Mouse (Mus musculus): ENCODE measurements around the gene Mab21l3.

Gene Mab21l3

DNA sequence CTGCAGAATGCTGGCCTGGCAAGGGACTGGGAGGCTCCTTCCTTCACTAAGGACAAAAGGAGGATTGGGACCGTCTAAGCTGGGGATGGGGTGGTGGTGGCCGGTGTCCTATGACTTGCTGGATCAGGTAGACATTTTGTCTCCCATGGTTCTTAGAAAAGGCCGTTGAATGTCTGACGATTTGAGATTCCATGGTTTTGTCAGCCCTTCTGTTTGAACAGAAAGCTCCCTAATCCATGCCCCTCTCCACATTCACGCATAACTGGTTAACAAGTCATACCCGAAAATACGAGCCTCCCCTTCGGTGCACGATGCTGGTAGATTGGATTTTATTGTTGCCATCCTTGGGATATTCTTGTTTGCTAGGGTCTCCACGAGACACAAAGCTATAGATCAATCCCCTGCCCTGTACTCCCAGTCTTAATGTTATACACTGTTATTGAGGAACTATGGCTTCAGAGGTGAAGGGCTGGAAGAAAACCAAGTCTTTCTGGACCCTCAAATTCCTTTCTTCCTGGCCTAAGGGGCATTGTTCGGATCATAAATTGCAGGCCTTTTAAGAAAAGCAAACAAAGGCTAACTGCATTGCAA is 43.7 kb downstream of the Mab21l3 start:
- in situ Hi-C loops (cut with MboI; ENCODE audit: unreplicated experiment in 2 of 2): loop anchor here in 1 of 2 experiments (25.0 kb wide), 2 partner anchors 493 to 1593 kb away; no protein-coding TSS in a partner anchor

DNA sequence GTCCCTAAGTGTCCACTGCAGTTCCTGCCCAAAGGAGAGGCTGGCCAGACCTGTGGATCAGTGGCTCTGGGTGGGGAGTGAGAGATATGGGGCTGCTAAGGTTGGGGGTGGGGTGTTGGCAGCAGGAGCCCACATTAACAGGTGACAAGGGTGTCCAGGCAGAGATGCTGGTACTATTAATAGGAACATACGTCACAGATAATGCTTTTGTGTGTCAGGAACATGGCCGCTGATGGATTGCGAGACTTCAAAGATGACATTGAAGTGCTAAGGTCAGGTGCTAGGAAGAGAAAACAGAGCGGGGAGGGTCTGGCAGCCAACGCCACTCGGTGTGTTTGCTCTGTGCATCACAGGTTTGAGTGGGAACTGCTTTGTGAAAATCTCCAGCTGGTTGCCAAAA is 44.4 kb downstream of the Mab21l3 start:
- in situ Hi-C loops (cut with MboI; ENCODE audit: unreplicated experiment in 2 of 2): loop anchor here in 1 of 2 experiments (25.0 kb wide), 2 partner anchors 492 to 1592 kb away; no protein-coding TSS in a partner anchor

DNA sequence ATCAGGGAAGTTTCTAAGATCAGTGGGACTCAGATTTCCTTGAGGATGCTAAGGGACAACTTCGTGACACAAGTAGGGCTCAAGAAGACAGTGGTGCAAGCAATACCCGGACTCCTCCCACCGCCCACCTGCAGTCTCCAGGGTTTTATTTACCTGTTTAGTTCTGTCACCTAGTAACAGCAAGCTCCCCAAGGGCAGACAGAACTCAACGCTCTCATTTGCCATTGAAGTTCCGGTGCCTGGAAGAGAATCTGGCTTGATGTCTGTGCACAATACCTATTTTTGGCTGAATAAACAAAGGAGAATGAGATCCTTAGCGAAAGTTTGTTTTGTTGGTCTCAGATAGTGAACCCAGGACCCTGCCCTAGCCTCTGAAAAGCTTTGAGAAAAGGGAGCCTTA is 45.0 kb downstream of the Mab21l3 start:
- in situ Hi-C loops (cut with MboI; ENCODE audit: unreplicated experiment in 2 of 2): loop anchor here in 1 of 2 experiments (25.0 kb wide), 2 partner anchors 491 to 1591 kb away; no protein-coding TSS in a partner anchor

DNA sequence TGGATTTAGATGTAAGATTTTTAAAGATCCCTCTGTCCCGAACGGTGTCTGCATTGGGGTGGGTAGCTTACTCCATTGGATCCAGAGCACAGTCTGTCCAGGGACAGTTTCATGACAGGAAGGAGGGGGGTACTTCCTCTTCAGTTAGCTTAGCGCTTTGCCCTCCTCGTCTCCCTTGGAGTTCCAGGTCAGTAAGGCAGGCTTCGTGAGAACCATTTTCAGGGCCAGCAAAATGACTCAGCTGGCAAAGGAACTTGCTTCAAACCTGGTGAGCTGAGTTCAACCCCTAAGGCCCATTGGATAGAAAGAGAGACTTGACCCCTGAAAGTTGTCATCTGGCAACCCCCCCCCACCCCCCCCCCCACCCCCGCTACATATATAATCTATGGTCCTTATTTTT is 46.0 kb downstream of the Mab21l3 start:
- in situ Hi-C loops (cut with MboI; ENCODE audit: unreplicated experiment in 2 of 2): loop anchor here in 1 of 2 experiments (25.0 kb wide), 2 partner anchors 490 to 1590 kb away; no protein-coding TSS in a partner anchor

DNA sequence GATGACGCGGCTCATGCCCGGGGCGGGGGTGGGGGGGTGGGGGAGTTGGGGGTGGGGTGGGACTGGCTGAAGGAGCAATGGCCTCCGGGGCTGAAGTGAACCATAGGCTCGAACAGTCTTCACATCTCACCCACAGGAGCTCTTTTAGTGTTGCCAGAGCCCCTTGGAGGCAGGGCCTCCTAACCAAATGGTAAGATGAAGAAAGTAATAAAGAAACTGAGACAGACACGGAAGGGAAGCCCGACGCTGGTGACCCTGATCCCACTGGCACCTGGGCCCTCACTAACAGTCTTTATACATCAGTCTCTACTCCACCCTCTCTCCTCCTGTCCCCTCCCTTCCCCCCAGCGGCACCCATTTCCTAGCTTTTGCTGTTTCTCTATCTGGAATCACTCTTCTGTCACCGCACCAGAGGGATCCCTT is 48.2 kb downstream of the Mab21l3 start:
- in situ Hi-C loops (cut with MboI; ENCODE audit: unreplicated experiment in 2 of 2): loop anchor here in 1 of 2 experiments (25.0 kb wide), 2 partner anchors 488 to 1588 kb away; no protein-coding TSS in a partner anchor

DNA sequence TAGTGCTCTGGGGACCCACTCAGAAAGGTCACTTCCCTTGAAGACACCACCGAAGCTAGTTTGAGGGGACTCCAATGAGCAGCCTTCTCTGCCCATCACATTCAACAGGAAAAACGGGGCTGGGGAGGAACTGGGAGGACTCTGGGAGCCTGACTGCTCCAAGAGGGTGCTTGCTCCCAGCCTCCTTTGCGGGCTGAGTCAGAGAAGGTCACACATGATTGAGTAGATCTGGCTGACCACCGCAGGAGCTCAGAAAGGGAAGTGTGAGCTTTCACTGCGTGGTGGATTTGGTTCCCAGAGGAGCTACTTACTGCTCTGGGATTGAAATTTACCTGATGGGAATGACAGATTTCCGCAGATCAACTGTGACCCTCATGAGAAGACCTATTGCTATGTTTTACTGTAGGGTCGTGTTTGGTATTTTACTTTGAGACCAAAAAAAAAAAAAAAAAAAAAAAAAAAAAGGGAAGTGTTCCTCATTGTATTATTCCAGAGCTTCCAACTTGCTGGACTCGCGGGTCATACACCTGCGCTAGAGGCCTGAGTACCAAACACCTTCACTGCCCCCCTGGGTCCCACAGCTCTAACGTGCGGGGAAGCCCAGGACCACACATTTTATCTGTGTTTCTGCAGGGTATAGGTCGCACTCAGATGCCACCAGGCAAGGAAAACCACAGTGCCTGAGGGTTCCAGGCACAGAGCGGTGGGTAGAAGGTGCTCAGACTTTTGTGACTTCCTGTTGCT is 48.7 kb downstream of the Mab21l3 start:
- in situ Hi-C loops (cut with MboI; ENCODE audit: unreplicated experiment in 2 of 2): loop anchor here in 1 of 2 experiments (25.0 kb wide), 2 partner anchors 488 to 1588 kb away; no protein-coding TSS in a partner anchor

DNA sequence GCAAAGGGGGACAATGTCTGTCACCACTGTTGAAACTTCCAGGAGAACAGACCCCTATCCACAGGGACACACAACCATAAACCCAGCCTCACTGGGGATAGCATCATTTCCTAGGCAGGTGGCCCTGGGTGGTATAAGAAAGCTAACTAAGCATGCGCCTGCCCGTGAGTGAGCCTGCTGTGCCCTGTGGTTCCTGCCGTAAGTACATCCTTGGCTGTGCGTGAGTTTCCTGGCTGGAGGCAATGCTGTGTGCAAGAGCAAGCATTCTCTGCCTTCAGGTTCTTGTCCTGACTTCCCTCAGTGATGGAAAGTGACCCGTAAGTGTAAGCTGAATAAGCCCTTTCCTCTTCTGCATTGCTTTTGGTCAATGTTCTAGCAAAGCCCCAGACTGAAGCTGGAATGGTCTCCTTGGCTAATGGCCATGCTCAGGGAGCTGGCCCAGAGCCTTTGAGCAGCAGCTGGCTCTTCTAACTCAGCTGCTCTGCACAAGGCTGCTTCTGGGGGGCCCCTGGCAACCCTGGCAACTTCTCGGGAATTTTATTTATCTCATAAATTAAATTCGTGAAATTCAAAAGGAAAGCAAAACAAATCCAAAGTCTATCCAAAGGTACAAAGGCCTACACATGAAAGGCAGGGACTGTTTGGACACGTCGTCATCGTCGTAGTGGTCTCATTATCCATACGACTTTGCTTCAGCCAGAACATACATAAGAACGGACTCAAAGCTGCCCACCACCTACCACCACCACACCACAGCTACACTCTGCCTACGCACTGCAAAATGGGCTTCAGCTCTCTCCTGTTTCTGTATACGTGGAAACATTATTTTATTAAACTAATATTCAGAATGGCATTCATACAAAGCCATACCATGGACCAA is 50.7 kb downstream of the Mab21l3 start:
- in situ Hi-C loops (cut with MboI; ENCODE audit: unreplicated experiment in 2 of 2): no loop called here

DNA sequence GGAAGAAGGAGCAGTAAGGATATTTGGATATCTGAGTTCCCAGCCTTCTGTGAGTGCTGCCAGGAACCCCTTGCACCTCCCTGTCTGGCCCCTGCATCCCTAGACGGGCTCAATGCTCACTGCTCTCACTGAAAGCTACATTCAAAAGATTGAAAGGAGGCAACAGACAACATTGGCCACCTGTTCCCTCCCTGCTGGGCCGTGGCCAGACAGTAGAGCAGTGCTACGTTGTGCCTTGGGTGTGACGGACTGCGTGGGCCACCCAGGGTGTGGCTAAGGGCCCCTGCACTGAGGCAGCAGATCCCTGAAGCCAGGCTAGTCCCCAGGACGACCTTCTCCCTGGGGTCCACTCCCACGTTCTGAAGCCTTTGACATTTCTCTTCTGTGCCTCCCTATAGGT is 52.5 kb downstream of the Mab21l3 start:
- in situ Hi-C loops (cut with MboI; ENCODE audit: unreplicated experiment in 2 of 2): no loop called here

DNA sequence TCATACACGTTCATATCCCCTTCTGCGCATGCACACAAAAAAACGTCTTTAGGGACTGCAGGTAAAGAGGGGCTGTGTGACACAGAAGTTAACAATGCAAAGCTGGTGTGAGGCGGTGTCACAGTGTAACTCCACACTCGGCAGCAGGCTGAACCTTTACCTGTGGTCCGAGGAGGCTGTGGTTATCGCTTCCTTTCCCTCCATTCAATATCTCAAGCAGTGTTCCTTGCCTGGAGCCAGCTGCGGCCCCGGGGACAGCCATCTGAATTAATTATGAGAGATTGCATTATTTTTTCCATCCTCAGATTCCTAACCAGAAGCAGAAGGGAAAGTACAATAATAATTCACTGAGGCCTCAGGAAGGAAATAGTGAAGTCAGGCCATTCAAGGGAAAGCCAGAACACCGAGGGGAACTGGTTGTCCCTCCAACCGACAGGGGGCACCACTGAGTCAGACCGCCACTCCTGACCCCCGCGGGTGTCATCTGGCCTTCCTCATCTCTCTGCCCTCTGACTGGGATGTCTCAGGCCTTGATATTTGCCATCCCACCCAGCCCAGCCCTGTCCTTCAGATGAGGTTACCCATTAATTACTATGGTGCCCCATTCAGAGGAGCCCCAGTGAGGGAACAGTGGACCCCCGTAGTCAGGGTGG is 53.2 kb downstream of the Mab21l3 start:
- in situ Hi-C loops (cut with MboI; ENCODE audit: unreplicated experiment in 2 of 2): no loop called here

DNA sequence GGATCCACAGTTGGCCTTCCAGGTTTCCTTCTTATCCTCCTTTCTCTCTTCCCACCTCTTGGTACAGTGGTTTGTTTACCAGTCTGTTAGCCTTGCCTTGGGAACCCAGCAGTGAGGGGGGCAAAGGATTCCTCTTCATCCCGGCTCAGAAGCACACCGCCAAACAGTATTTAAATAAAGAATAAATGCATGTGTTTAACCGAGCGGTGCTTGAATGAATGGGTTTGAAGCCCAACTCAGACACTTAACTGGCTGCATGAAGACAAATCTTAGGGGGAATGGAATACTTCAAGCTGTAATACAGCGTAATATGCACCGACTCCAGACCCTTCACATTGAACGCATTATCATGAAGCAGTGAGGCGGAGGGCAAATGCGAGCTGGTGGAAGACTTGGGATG is 54.1 kb downstream of the Mab21l3 start:
- in situ Hi-C loops (cut with MboI; ENCODE audit: unreplicated experiment in 2 of 2): no loop called here

DNA sequence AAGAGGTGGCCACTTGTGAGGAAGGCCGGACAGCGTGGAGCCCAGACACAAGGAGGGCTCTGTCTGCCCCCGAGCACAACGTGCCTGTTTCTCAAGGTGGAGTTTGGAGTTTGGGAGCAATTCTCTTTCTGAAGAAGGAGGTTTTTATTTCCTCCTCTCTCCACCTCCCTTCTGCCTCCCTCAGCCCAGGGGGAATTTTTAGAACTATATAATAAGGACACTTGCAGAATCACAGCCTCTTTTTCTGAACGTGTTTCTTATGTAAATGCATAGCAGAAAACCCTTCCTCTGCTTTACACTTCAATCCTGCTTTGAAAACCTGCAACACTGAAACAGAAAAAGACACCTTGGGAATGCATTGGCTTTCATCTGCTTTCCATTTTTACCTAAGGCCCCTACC is 54.7 kb downstream of the Mab21l3 start:
- in situ Hi-C loops (cut with MboI; ENCODE audit: unreplicated experiment in 2 of 2): no loop called here

DNA sequence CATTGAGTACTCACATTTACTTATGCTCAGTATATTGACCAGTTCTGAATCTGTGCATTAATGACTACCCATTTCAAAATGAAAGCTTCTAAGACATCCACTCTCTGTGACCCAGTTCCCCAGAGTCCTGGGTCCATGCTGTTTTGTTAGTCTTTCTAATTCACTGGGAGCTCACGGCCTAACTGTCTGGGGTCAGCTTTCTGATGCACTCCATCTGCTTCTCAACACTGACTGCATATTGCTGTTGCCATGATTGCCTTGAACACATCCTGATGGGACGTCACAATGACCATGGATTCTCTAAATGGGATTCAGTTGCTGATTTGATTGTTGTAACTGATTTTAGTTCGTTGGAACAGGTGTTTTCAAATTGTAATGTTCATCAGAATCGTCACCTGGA is 56.6 kb downstream of the Mab21l3 start:
- in situ Hi-C loops (cut with MboI; ENCODE audit: unreplicated experiment in 2 of 2): no loop called here

DNA sequence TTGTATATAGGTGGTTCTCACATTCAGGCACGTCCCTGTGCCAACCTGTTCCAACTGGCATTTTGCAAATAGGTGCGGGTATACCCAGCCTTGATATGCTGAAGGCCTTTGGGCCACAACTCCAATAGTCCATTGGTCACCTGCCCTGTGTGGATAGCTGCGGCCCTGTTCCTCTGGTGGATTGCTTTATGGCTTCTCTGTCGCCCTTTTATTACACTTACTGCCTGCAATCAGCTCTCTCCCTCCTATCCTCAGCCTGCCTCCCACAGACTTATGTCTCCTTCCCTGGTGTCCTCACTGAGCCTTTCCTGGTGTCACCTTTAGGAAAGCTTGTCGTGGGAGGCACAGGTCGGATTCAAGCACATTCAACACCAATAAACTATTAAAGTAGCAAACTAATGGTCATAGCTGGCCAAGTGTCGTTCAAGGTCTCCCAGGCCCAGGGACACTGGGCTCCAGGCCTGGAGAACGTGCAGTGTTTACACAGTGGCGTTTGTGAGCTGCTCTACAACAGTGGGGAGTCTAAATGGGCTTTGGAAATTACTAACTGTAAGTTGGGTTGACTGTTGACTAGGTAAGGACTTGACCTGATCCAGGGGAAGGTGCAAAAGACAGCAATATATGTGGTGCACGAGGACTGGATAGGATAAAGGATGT is 63.9 kb downstream of the Mab21l3 start:
- in situ Hi-C loops (cut with MboI; ENCODE audit: unreplicated experiment in 2 of 2): no loop called here

DNA sequence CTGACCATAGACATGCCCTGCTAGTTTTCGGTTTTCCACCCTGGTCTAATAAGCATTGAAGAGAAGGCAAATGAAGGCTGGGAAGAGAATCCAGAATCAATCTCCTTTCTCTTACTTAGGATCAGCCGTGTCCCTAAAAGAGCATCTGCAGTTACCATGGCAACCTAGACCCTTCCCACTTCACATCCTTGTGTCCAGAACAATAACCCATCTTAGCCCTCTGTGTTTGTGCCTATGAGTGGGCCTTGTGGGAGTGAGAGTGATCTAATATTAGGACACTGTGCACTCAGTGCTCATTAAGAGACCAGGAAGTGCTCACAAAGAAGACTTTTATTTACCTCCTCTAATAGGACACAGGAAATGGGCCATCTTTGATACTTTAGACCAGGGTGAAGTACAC is 65.0 kb downstream of the Mab21l3 start:
- in situ Hi-C loops (cut with MboI; ENCODE audit: unreplicated experiment in 2 of 2): no loop called here

DNA sequence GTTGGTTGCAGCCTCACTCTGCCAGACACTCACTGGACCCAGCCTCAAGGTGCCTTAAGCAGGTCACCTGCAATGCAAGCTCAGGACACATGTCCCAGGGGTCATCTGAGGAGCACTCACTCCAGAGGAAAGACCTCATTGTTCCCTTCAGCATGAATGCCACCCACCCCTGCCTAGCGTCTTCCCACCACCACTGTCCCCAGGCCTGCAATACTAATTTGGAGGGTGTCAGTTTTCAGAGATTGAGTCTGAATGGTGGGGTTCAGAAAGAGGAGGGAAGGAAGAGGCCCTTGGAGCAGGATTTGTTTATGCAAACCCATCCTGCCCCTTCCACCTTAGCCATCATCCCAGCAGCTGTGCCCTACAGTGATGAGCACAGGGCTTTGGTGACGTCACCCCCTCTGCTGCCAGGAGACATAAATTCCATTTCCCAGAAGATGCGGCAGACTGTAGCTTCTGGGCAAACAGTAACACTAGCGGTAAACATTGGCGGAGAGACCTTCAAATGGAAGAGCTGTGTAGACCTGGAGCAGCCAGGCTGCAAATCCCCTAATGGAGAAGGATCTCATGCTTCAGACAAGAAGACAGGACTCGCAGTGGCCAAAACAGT is 67.8 kb downstream of the Mab21l3 start:
- in situ Hi-C loops (cut with MboI; ENCODE audit: unreplicated experiment in 2 of 2): no loop called here

DNA sequence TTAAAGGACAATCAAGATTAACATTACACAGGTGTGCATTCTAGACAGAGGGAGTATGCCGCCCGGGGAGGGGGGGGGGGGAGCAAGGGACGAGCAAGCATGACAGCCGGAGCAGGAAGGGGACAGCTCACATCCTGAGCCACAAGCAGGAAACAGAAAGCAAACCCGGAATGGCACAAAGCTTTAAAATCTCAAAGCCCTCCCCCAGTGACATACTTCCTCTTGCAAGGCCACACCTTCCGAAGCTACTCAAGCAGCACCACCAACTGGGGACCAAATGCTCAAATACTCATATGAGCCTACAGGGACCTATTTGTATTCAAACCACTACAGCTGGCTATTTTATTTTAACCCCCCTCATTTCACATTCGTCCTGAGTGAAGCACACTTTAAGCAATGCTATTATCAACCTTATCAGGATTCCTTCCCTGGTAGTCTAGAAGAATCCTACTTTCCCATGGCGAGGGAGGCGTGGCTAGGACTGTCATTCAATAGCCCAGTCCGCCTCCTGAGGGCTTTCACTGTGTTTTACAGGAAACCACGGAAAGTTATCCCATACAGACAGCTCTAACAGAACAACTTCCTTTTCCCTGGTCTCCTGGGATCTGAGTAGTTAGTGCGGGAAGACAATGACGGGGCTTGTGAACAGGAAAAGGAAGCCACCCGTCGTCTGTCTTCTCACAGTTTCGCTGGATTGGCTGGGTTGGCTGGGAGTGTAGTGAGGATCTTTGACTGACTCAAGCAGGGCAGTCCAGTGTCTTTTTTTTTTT is 69.7 kb downstream of the Mab21l3 start:
- in situ Hi-C loops (cut with MboI; ENCODE audit: unreplicated experiment in 2 of 2): no loop called here

DNA sequence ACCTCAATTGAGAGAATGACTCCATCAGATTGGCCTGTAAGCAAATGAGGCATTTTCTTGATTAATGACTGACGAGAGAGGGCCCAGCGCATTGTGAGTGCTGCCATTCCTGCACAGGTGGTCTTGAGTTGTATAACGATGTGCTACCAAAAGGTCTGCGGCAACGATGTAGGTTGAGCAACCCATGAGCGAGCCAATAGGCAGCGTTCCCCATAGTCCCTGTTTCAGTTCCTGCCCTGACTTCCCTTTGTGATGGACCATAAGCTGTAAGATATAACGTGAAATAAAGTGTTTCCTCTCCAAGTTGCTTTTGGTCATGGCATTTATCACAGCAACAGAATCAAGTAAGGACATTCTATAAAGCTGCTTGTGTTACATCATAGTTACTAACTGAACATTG is 73.0 kb downstream of the Mab21l3 start:
- in situ Hi-C loops (cut with MboI; ENCODE audit: unreplicated experiment in 2 of 2): no loop called here

DNA sequence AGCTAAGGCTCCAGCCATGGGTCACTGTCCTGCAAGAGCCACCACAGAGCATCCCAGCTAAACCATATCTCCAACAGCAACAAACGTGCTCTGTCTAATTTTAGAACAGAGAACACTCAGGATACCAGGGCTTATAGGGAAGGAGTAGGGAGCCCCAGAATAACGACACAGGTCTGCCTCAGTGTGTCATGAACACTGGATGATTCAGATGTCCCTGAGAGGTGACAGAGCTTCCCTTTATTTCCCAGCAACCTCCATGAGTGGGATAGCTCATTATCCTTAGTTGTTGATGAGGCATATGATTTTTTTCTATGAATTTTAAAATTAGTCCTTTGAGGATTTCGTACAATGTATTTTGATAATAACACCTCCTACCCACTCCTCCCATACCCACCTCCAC is 78.2 kb downstream of the Mab21l3 start:
- in situ Hi-C loops (cut with MboI; ENCODE audit: unreplicated experiment in 2 of 2): no loop called here

DNA sequence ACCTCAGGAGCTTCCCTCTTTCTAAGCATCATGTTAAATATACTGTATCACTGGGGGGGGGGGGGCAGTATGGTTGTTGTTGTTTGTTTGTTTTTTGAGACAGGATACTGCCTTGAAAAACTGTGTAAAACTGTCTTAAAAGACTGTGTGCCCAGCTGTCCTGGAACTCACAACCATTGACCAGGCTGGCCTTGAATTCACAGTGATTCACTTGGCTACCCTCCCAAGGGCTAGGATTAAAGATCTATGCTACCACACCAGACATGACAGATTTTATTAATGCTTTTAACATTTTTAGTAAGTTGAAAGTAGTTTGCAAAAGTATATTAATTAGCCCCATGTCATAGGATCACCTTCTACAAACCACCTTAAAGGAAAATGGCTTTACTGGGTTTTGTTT is 85.2 kb downstream of the Mab21l3 start:
- in situ Hi-C loops (cut with MboI; ENCODE audit: unreplicated experiment in 2 of 2): no loop called here

All from v-Abl transformed pro-B cells (cell line).